Mouse (Mus musculus) lung, postnatal 0 days (tissue): Measurements from ENCODE around the gene Pakap.

Source experiments
- CTCF ChIP-seq: IDR thresholded peaks from 2 replicates; pipeline ENCODE4 v1.5.1; 2016; ENCODE audit warnings: antibody characterized with exemption, mild to moderate bottlenecking
- EP300 ChIP-seq: IDR thresholded peaks from 2 replicates; pipeline ENCODE4 v1.6.1; 2016; ENCODE audit warnings: antibody characterized with exemption, mild to moderate bottlenecking, control low read depth

DNA sequence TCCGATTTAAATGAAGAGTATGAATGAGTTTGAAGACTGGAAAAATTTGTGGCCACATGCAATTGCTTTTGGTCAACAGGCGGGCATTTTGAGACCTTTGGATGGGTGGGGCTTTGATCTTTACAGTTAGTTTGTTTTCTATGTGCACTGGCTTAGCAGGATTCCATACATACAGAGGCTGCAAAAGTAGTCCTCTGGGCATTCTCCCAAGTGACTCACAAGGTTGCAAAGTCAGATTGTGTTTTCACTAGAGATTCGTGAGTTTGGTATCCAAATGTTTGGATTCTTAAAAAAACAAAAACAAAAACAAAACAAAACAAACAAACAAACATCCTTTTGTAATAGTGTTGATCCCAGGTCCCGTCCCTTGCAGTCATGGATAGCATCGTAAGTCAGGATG, 7.7 kb downstream of the Pakap start:
- TF ChIP-seq CTCF (no peak), EP300 (no peak)
